Mouse (Mus musculus) brain, embryonic 18.5 days (tissue): ENCODE measurements around the gene Kndc1.

Experiments
- DNase-seq: peaks from one replicate; pipeline ENCODE4 v3.0.0-alpha.2; 2012; ENCODE audit warnings: low read depth, low spot score

The Kndc1 gene

GRCm38 (mm10) chr7:139951079-139951478, 56.6 kb downstream of the Kndc1 start:
- no peak for DNase-seq

GRCm38 (mm10) chr7:139951991-139952633, 57.6 kb downstream of the Kndc1 start:
- DNase-seq: no peak

GRCm38 (mm10) chr7:139955505-139955904, 61.0 kb downstream of the Kndc1 start:
- no peak for DNase-seq

GRCm38 (mm10) chr7:139956658-139957057, 62.2 kb downstream of the Kndc1 start:
- no peak for DNase-seq

GRCm38 (mm10) chr7:139957437-139957836, 62.9 kb downstream of the Kndc1 start:
- DNase-seq: no peak

- DNase-seq: no peak
Observed at GRCm38 (mm10) chr7:139957958-139958357, 63.5 kb downstream of the Kndc1 start.

- DNase-seq: no peak
Observed at GRCm38 (mm10) chr7:139961141-139961540, 66.6 kb downstream of the Kndc1 start.

GRCm38 (mm10) chr7:139963814-139964213, 69.3 kb downstream of the Kndc1 start:
- no peak for DNase-seq

GRCm38 (mm10) chr7:139967175-139967574, 72.7 kb downstream of the Kndc1 start:
- DNase-seq: no peak

- DNase-seq: no peak
Observed at GRCm38 (mm10) chr7:139968428-139968827, 73.9 kb downstream of the Kndc1 start.

GRCm38 (mm10) chr7:139969348-139970130, 75.0 kb downstream of the Kndc1 start:
- peak; percentile 30 for DNase-seq

GRCm38 (mm10) chr7:139970216-139970919, 75.9 kb downstream of the Kndc1 start:
- DNase-seq: no peak

- no peak for DNase-seq
Observed at GRCm38 (mm10) chr7:139970979-139971378, 76.5 kb downstream of the Kndc1 start.

- DNase-seq: no peak
Observed at GRCm38 (mm10) chr7:139971436-139971835, 76.9 kb downstream of the Kndc1 start.

- DNase-seq: no peak
Observed at GRCm38 (mm10) chr7:139972923-139973331, 78.4 kb downstream of the Kndc1 start.

- DNase-seq: no peak
Observed at GRCm38 (mm10) chr7:139974307-139974706, 79.8 kb downstream of the Kndc1 start.

GRCm38 (mm10) chr7:139975471-139975870, 81.0 kb downstream of the Kndc1 start:
- no peak for DNase-seq

GRCm38 (mm10) chr7:139978278-139978892, 83.9 kb downstream of the Kndc1 start, which contains the start of gene 6430531B16Rik:
6430531B16Rik (minus strand) TSS chr7:139978755.
- DNase-seq: peak; percentile 74

- no peak for DNase-seq
Observed at GRCm38 (mm10) chr7:139979011-139979719, 84.7 kb downstream of the Kndc1 start.

GRCm38 (mm10) chr7:139980778-139981177, 86.3 kb downstream of the Kndc1 start:
- DNase-seq: no peak

- no peak for DNase-seq
Observed at GRCm38 (mm10) chr7:139982058-139982457, 87.6 kb downstream of the Kndc1 start.
